Mouse (Mus musculus) gastrocnemius, adult 18-20 months (tissue): ENCODE results near the gene Sh3glb2. TPM values are rescaled to one million over a fixed set of nuclear protein-coding genes. Genes with fewer than 3 reads are reported as not detected.

Experiments
- DNase-seq: peaks from one replicate; pipeline ENCODE4 v3.0.0; 2021; ENCODE audit warnings: low spot score
- microRNA-seq: library from miRNA; unstranded; fragments of <30 nt; microRNA quantifications from one replicate; pipeline ENCODE4 v1.2.0, GENCODE M21; 2021
- total RNA-seq, 2 experiments: library from RNA; stranded (reverse); gene quantifications; 2 replicates each; pipeline ENCODE4 v1.2.3; 2021

Gene Sh3glb2
- total RNA-seq, 2 experiments from 2014 or later: 15.7 to 17.5 TPM

GRCm38 (mm10) chr2:30342061-30342460 lies 17.1 kb downstream of the Sh3glb2 start:
- no peak for DNase-seq

- no peak for DNase-seq
These were observed 22.0 kb downstream of the Sh3glb2 start for GRCm38 (mm10) chr2:30337179-30337578.

- DNase-seq: no peak
These were observed 22.8 kb downstream of the Sh3glb2 start for GRCm38 (mm10) chr2:30336174-30336915.

GRCm38 (mm10) chr2:30335324-30335723 lies 23.8 kb downstream of the Sh3glb2 start:
- no peak for DNase-seq

GRCm38 (mm10) chr2:30328791-30329190 lies 30.3 kb downstream of the Sh3glb2 start:
- no peak for DNase-seq

GRCm38 (mm10) chr2:30327276-30327675 lies 31.9 kb downstream of the Sh3glb2 start:
- DNase-seq: no peak

- DNase-seq: no peak
These were observed 33.8 kb downstream of the Sh3glb2 start for GRCm38 (mm10) chr2:30325296-30325695.

GRCm38 (mm10) chr2:30323111-30323510 lies 36.0 kb downstream of the Sh3glb2 start:
- no peak for DNase-seq

GRCm38 (mm10) chr2:30319260-30319659 lies 39.9 kb downstream of the Sh3glb2 start:
- DNase-seq: no peak

GRCm38 (mm10) chr2:30316955-30317354 lies 42.2 kb downstream of the Sh3glb2 start:
- DNase-seq: no peak

GRCm38 (mm10) chr2:30316136-30316535 lies 43.0 kb downstream of the Sh3glb2 start:
- no peak for DNase-seq

- no peak for DNase-seq
These were observed 47.7 kb downstream of the Sh3glb2 start for GRCm38 (mm10) chr2:30311481-30311880.

- DNase-seq: no peak
These were observed 49.8 kb downstream of the Sh3glb2 start for GRCm38 (mm10) chr2:30309351-30309750.

- no peak for DNase-seq
These were observed 53.0 kb downstream of the Sh3glb2 start for GRCm38 (mm10) chr2:30306087-30306486.

- no peak for DNase-seq
These were observed 59.2 kb downstream of the Sh3glb2 start for GRCm38 (mm10) chr2:30299966-30300365.

GRCm38 (mm10) chr2:30299525-30299924 lies 59.6 kb downstream of the Sh3glb2 start:
- no peak for DNase-seq

Small RNA genes lying within 50 kb of the gene (microRNA-seq; reads per million reads assigned to microRNA genes)
- not detected for gene Gm47292

Other genes starting within 250 kb of the Sh3glb2 start
- gene Zer1, start 234.8 kb downstream of the Sh3glb2 start, total RNA-seq: 10 to 100 TPM; 23.5 to 24.1 TPM
- gene Tbc1d13, start 225.6 kb downstream of the Sh3glb2 start, total RNA-seq: 10 to 100 TPM; 11.7 to 12.0 TPM
- gene Endog, start 187.8 kb downstream of the Sh3glb2 start, total RNA-seq: 10 to 100 TPM; 50.1 to 52.0 TPM
- 1 to 10 TPM; 4.2 to 4.7 TPM for gene Spout1, start 180.9 kb downstream of the Sh3glb2 start, total RNA-seq
- gene Kyat1, start 153.5 kb downstream of the Sh3glb2 start, total RNA-seq: 10 to 100 TPM; 25.3 to 26.9 TPM
- 10 to 100 TPM; 24.5 to 28.4 TPM for gene Lrrc8a, start 121.6 kb downstream of the Sh3glb2 start, total RNA-seq
- 1 to 10 TPM in 1 of 2 experiments, under 1 TPM in 1; 0.55 to 1.2 TPM for gene Gm28035, start 118.8 kb downstream of the Sh3glb2 start, total RNA-seq
- gene Phyhd1, start 93.1 kb downstream of the Sh3glb2 start, total RNA-seq: 10 to 100 TPM; 10.4 to 18.7 TPM
- gene Gm28038, start 78.3 kb downstream of the Sh3glb2 start, total RNA-seq: 1 to 10 TPM in 1 of 2 experiments, not detected in 1; 1.1 TPM
- 10 to 100 TPM; 20.9 to 22.4 TPM for gene Dolk, start 73.0 kb downstream of the Sh3glb2 start, total RNA-seq
- 1 to 10 TPM; 6.8 to 7.8 TPM for gene Nup188, start 72.9 kb downstream of the Sh3glb2 start, total RNA-seq
- 10 to 100 TPM; 24.8 to 31.0 TPM for gene Miga2, start 4.9 kb upstream of the Sh3glb2 start, total RNA-seq
- gene Dolpp1, start 32.9 kb upstream of the Sh3glb2 start, total RNA-seq: 1 to 10 TPM; 4.9 to 6.9 TPM
- gene Crat, start 56.5 kb upstream of the Sh3glb2 start, total RNA-seq: 100 to 1,000 TPM; 378 to 382 TPM
- gene Ptpa, start 56.7 kb upstream of the Sh3glb2 start, total RNA-seq: 10 to 100 TPM; 62.9 to 65.1 TPM
- 1 to 10 TPM; 1.0 to 1.7 TPM for gene Ier5l, start 114.9 kb upstream of the Sh3glb2 start, total RNA-seq
- gene Cstad, start 235.7 kb upstream of the Sh3glb2 start, total RNA-seq: 1 to 10 TPM; 1.1 TPM